Mouse (Mus musculus) kidney, postnatal 14 days (tissue): Measurements from ENCODE around the gene Lsamp.

ENCODE experiments used
- DNase-seq: peaks from one replicate; pipeline ENCODE4 v3.0.0; 2022; ENCODE audit warnings: mixed read lengths

Gene Lsamp

GRCm38 (mm10) chr16:40708558-40708957 is 724.4 kb downstream of the Lsamp start:
- DNase-seq, result no peak

GRCm38 (mm10) chr16:40709574-40709973 is 725.4 kb downstream of the Lsamp start:
- DNase-seq, result no peak

- DNase-seq, result no peak
Observed at GRCm38 (mm10) chr16:40710068-40710467, 725.9 kb downstream of the Lsamp start.

- no peak for DNase-seq
Observed at GRCm38 (mm10) chr16:40710491-40710890, 726.3 kb downstream of the Lsamp start.

GRCm38 (mm10) chr16:40713725-40714124 is 729.6 kb downstream of the Lsamp start:
- no peak for DNase-seq

GRCm38 (mm10) chr16:40739015-40739414 is 754.9 kb downstream of the Lsamp start:
- DNase-seq, result peak; percentile 35

- no peak for DNase-seq
Observed at GRCm38 (mm10) chr16:40739771-40740170, 755.6 kb downstream of the Lsamp start.

- DNase-seq, result no peak
Observed at GRCm38 (mm10) chr16:40740273-40740672, 756.1 kb downstream of the Lsamp start.

- no peak for DNase-seq
Observed at GRCm38 (mm10) chr16:40827191-40827590, 843.0 kb downstream of the Lsamp start.

- no peak for DNase-seq
Observed at GRCm38 (mm10) chr16:40831536-40831935, 847.4 kb downstream of the Lsamp start.

GRCm38 (mm10) chr16:40841765-40842164 is 857.6 kb downstream of the Lsamp start:
- DNase-seq, result no peak

- DNase-seq, result no peak
Observed at GRCm38 (mm10) chr16:40866733-40867132, 882.6 kb downstream of the Lsamp start.

GRCm38 (mm10) chr16:40878301-40878700 is 894.1 kb downstream of the Lsamp start:
- DNase-seq, result no peak

- no peak for DNase-seq
Observed at GRCm38 (mm10) chr16:40881942-40882341, 897.8 kb downstream of the Lsamp start.

- no peak for DNase-seq
Observed at GRCm38 (mm10) chr16:40891338-40891737, 907.2 kb downstream of the Lsamp start.

- DNase-seq, result no peak
Observed at GRCm38 (mm10) chr16:40897768-40898327, 913.7 kb downstream of the Lsamp start.

- DNase-seq, result no peak
Observed at GRCm38 (mm10) chr16:40907892-40908291, 923.7 kb downstream of the Lsamp start.

- DNase-seq, result no peak
Observed at GRCm38 (mm10) chr16:40914141-40914540, 930.0 kb downstream of the Lsamp start.

- no peak for DNase-seq
Observed at GRCm38 (mm10) chr16:40930596-40930995, 946.4 kb downstream of the Lsamp start.

- no peak for DNase-seq
Observed at GRCm38 (mm10) chr16:40942266-40942665, 958.1 kb downstream of the Lsamp start.

- DNase-seq, result peak; percentile 38
Observed at GRCm38 (mm10) chr16:40945834-40946233, 961.7 kb downstream of the Lsamp start.

GRCm38 (mm10) chr16:40948013-40948412 is 963.9 kb downstream of the Lsamp start:
- DNase-seq, result no peak

GRCm38 (mm10) chr16:40959211-40959610 is 975.0 kb downstream of the Lsamp start:
- DNase-seq, result no peak

GRCm38 (mm10) chr16:40960586-40960985 is 976.4 kb downstream of the Lsamp start:
- no peak for DNase-seq

GRCm38 (mm10) chr16:40968088-40968860 is 984.1 kb downstream of the Lsamp start:
- peak; percentile 76 for DNase-seq
